Mouse (Mus musculus) mouse trophoblast stem cell (cell line): ENCODE data around the gene Sugp2.

ENCODE experiments used
- in situ Hi-C, 2 experiments: fragments of 300-500 bp; cut with MseI, MboI; formaldehyde crosslinking; loops; 2 replicates in 1 of 2; 3 replicates in 1 of 2; pipeline ENCODE4 v1.15.1; 2025

Sugp2 gene

DNA sequence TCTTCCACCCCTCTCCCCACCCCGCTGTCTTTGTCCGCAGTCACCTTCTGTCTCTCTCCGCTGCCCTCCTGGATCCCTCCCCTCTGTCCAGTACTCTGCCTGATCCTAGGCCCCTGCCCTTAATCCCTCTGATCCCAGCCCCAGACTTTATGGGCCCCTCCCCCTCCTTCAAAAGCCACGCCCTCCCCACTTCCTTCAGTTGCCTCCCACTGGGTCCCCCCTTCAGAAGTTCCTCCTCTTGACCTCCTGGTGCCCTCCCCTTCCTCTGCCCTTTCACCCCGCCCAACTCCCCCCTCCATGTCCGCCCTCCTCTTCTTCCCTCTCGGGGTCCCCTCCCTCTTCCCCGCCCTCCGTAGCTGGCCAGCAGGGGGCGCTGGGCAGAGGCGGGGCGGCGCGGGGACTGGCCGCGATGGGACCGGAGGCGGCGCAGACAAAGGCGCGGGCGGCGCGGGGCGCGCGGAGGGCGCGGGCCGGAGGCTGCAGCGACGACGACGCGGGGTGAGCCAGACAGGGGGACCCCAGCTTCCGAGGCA lies 48.6 kb downstream of the Sugp2 start, which contains the start of gene Homer3:
Gene Homer3, plus strand, starts transcription at position 225 of the 533 bp plus-strand sequence.
- in situ Hi-C loops: no loop called here

DNA sequence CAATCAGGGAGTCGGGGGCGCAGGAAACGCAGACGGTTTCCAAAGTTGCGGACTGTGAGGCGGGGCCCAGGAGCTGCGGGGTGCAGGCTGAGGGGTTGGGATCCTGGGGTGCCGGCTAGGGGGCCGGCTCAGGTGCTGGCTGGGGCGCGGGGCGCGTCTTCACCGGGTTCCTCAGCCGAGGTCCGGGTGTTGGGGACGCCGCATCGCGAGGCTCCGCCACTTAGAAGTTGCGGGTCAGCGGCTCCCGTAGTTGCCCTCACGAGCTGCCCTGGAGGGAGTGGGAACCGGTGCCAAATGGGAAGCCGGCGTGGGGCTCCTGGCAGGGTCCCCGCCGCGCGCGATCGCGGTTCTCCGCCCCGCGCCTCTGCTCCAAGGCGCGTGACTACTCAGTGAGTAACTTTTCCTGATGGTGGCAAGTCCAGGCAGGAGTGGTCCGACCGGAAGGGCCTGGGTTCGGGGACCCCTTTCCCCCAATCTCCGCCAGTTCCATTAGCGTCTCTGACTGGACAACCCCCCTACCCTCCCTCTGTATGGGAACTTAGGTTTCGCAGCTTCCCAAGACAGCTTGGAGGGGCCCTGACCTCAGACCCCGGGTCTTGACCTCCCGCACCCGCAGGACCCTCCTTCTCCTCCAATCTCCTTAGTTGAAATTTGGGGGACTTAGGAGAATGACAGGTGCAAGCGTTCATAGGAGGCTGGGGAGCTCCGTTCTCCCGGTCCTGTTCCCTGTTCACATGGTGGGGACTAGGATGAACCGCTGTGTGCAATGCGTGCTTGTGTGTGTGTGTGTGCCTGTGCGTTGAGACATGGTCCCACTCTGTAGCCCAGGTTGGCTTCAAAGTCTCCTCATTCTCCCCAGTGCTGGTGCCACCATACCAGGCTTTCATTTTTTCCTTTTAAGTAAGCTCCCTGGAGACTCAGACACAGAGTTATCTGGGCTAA lies 49.4 kb downstream of the Sugp2 start:
- in situ Hi-C loops: no loop called here

DNA sequence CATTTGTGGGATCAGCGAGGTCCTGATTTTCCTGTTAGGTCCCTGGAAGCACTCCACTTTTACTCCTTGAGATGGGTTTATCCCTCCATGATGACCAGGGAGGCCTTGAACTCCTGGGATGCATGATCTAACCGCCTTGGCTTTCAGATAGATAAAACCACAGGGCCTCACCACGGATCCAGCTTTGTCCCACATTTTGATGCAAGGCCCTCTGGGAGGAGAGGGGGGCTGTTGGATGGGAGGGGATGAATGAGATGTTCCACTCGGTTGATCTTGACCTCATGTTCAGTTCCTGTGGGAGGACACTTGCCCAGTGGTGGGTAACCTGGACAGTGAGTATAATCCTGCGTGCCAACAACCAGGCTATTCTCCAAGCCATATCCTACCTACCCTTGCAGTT lies 50.4 kb downstream of the Sugp2 start:
- in situ Hi-C loops: no loop called here

- in situ Hi-C loops: no loop called here
These were observed 51.3 kb downstream of the Sugp2 start for GRCm38 (mm10) chr8:70285304-70285703.

DNA sequence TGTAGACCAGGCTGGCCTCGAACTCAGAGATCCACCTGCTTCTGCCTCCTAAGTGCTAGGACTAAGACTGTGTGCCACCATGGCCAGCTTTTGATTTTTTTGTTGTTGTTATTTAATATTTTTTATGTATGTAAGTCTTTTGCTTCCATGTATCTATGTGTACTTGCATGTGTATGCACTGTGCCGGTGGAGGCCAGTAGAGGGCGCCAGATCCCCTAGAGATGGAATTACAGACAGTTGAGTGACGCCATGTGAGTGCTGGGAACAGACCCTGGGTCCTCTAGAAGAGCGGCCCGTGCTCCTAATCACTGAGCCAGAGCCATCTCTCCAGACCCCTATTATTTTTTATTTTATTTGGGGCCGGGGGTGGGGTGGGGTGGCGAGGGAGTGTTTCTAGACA lies 52.7 kb downstream of the Sugp2 start:
- in situ Hi-C loops: no loop called here

DNA sequence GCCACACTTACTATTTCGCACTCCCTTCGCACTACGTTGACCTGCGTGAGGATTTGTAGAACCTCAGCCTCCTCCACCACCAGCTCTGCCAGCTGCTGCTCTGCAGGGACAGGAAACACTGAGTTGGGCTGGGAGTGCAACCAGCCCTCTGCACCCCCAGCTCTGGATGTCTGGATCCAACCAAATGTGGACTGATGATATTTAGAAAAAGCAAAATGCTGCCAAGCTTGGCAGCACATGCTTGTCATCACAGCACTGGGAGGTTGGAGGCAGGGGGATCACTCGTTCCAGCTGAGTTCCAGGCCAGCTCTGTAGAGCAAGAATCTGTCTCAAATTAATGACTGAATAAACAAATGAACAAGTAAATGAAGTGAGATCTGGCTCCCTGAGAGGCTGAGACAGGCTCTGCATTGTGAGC lies 60.0 kb downstream of the Sugp2 start:
- in situ Hi-C loops: no loop called here

DNA sequence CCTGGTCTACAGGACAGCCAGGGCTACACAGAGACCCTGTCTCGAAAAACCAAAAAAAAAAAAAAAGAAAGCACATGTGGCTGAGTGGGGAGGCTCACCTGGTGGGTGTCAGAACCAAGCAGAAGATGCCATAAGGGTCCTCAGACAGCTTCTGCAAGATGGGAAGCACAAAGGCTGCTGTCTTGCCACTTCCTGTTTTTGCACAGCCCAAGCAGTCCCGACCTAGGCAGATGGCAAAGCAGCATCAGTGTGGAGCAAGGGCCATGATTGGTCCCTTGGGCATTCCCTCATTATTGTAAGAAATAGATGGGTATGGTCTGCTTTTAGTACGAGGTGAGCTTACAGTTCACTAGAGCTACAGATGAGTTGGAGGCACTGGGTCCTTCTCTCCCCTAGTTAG lies 66.9 kb downstream of the Sugp2 start:
- in situ Hi-C loops: no loop called here

- in situ Hi-C loops: no loop called here
These were observed 68.4 kb downstream of the Sugp2 start, which contains the start of the genes Ddx49 and Cope for GRCm38 (mm10) chr8:70302358-70302890. Gene Ddx49 (minus strand): TSS chr8:70302489. Gene Cope (plus strand): TSS chr8:70302518.

- in situ Hi-C loops: no loop called here
These were observed 68.9 kb downstream of the Sugp2 start for GRCm38 (mm10) chr8:70302901-70303300.

GRCm38 (mm10) chr8:70309311-70309710 lies 75.3 kb downstream of the Sugp2 start:
- in situ Hi-C loops: no loop called here

- in situ Hi-C loops: no loop called here
These were observed 79.4 kb downstream of the Sugp2 start for GRCm38 (mm10) chr8:70313399-70313798.

DNA sequence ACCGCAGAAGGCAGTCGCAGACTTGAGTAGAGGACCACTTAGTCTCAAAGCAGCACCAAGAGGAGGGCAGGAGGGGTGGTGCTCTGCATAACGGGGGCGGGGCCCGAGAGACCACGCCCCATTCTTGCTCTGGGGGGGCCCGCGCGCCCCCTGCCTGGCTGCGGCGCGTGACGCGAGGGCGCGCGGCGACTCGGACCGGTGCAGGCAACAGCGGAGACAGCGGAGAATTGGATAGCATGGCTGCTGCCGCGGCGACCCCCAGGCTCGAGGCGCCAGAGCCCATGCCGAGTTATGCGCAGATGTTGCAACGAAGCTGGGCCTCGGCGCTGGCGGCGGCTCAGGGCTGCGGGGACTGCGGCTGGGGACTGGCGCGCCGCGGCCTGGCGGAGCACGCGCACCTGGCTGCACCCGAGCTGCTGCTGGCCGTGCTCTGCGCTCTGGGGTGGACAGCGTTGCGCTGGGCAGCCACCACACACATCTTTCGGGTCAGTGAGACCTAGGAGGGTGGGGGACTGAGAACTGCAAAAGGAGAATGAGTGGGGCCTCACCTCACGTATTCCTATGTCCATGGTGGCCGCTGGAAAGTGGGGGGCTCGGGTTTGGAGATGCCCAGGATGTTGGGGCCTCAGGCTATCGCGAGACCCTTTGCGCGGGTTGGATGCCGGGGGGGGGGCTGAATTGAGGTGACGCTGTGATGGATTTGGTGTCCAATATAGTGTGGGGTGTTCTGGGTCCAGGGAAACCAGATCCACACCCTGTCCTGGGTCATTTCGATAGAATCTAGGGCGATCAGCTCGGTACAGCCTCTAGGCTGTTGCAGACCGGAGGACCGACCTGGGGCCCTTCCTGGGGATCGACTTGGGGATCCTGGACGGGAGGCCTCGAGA lies 81.8 kb downstream of the Sugp2 start, which contains the start of gene Cers1:
Gene Cers1, plus strand, starts transcription at position 152 of the 887 bp plus-strand sequence.
- in situ Hi-C loops: no loop called here

DNA sequence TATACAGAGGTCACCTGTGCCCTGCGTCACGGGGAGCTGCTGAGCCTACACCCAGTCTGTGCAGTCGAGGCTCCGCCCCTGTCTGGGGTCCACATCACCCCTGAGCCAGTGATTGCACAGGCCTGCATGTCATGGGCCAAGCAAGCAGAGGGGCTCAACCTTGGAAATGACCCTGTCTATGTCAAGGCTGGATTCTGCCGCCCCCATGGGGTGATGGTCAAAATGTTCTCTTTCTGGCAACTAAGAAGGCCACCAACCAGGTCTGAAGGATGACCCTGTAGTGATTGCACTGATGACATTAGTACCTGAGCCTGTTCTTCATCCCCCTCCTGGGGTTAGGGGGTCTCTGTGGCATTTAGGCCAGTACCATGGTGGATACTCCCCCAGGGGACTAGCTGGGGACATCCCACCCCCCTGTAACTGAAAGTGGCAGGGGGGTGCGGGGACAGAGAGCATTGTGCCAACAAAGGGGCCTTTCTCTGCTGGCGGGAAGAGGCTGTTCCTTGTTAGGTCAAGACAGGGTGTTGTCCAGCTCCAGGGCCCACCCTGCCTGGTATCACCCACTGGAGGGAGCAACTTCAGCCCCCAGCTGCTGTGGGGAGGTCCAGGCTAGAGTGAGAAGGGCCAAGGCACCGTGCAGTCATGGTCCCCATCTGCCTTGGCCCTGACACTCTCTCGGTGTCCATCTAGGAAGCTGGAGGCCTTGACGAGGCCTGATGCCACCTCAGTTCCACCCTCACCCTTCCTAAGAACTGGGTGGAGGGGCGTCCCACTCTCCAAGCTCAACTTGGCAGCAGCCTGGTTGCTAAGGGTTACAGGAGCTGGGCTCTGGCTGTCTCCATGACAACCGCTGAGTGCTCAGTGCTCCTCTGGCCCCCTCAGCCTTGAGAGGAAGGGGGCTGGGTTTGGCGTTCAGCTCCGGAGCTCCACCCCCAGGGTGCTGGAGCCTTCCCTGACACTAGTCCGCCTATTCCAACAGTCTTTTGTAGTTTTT lies 82.8 kb downstream of the Sugp2 start:
- in situ Hi-C loops: no loop called here

DNA sequence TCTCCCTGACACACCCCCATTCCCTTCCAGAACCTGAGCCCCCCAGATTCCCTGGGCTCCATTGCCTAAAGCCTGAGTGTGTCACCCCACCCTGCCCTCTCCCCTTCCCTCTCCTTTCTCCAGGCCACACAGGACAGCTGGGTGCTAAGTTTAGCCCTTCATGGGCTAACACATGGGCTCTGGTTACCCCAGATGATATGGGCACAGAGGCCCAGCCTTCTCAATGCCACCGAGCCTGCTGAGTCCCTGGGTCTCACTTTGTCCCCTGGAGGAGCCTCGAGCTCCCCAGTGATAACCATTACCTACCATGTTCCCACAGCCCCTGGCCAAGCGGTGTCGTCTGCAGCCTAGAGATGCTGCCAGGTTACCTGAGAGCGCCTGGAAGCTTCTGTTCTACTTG lies 83.8 kb downstream of the Sugp2 start:
- in situ Hi-C loops: no loop called here

- in situ Hi-C loops: no loop called here
These were observed 89.7 kb downstream of the Sugp2 start for GRCm38 (mm10) chr8:70323716-70324115.

GRCm38 (mm10) chr8:70327512-70327911 lies 93.5 kb downstream of the Sugp2 start:
- in situ Hi-C loops: no loop called here

GRCm38 (mm10) chr8:70329124-70329834 lies 95.3 kb downstream of the Sugp2 start, which contains the start of gene Gdf1:
Gene Gdf1 (plus strand): TSS chr8:70329817.
- in situ Hi-C loops: no loop called here
